Mouse (Mus musculus) spleen, adult 2 months (tissue): Measurements from ENCODE around the gene Csgalnact2.

Source experiments
- CTCF ChIP-seq: fragments of 200-500 bp; IDR thresholded peaks from 2 replicates; pipeline ENCODE4 v1.5.1; 2011; ENCODE audit warnings: mild to moderate bottlenecking, inconsistent platforms; ENCODE audit not compliant: insufficient read depth, insufficient read length, insufficient replicate concordance; ENCODE audit errors: extremely low read depth
- POLR2A ChIP-seq: fragments of 200-500 bp; IDR thresholded peaks from 2 replicates; pipeline ENCODE4 v1.6.1; 2011; ENCODE audit warnings: low read depth, low read length, inconsistent platforms

GRCm38 (mm10) chr6:118079762-118080465 lies 59.0 kb downstream of the Csgalnact2 start:
- TF ChIP-seq CTCF, result no peak
- no peak for TF ChIP-seq POLR2A
